Mouse (Mus musculus): Measurements from ENCODE around the gene Sh3bp1.

DNA sequence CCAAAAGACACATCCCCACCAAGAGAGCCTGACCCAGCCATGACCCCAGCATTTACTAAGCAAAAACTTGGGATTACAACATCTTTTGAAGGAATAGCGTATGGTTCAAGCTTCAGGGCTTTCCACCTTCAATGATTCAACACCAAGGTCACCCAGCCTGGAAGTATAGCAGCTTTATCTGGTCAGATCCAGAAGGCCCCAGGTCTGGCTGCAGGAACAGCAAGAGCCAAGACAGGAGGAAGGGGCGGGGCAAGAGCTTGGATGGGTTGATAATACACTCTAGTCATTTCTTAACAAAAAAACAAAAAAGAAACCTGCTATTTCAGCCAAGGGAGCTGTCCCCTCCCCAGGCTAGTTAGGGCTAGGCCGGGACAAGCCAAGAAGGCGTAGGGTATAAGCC, 2.1 kb upstream of the Sh3bp1 start:
- TF ChIP-seq CTCF (conservative IDR thresholded peaks at IDR 0.05 in 1 of 2, IDR thresholded peaks at IDR 0.05 in 1 of 2; ENCODE audit: low read depth in 2 of 2, low read length in 2 of 2) (no peak), POLR2A (IDR thresholded peaks at IDR 0.05; ENCODE audit: low read depth, low read length) (no peak), USF1 (IDR thresholded peaks at IDR 0.05; ENCODE audit: low read depth, low read length) (no peak), TCF12 (IDR thresholded peaks at IDR 0.05; ENCODE audit: low read depth, low read length) (no peak), E2F4 (IDR thresholded peaks at IDR 0.05; ENCODE audit: insufficient replicate concordance, low read depth, low read length) (no peak), EP300 (IDR thresholded peaks at IDR 0.05; ENCODE audit: low read length) (no peak), JUND (conservative IDR thresholded peaks at IDR 0.05; ENCODE audit: low read depth, low read length) (no peak), ZC3H11A (IDR thresholded peaks at IDR 0.05; ENCODE audit: low read depth, low read length) (no peak)

Measured in CH12.LX (cell line).